Mouse (Mus musculus): ENCODE measurements at regions not wholly inside any gene's neighbourhood (a gene's known extent, or its start where the extent isn't known, plus 50 kb on each side); places are given as distances from the start of the nearest gene placed in this dataset.

DNA sequence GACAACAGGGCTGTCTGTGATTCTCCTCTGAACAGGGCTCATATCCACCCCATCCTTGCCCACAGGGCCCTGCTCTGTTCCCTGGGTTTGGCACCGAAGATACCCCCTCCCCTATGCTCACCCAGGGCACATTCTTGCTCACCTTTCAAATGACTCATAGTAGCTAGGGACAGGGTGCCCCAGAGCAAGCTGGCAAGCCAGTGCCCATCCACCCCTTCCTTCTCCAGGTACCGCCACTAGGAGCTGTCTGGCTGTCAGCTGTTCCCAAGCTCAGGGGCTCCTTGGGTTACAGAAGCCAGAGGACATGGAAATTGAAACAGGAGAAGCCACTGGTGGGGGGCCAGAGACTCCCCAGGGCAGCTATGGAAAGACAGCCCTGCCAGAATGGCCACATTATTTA, 216.4 kb downstream of the Ly86 start:
- Histone ChIP-seq H3K27me3 (ENCODE audit: control insufficient read depth, insufficient read depth, low read depth, low read length) (no peaks in the 10 kb centered on the region), H3K4me1 (ENCODE audit: control insufficient read depth, low read depth, low read length) (no peaks in the 10 kb centered on the region; the same call in 1 of the 2 replicates), H3K27ac (ENCODE audit: low read length) (no peak overlapping the region), H3K9ac (ENCODE audit: low read depth, low read length) (no peak overlapping the region), H3K9me3 (replicated peaks; ENCODE audit: control insufficient read depth, low read length) (no peaks in the 10 kb centered on the region), H3K4me2 (ENCODE audit: low read depth, low read length) (no peak overlapping the region), H3K4me3 (ENCODE audit: low read depth, low read length) (no peak overlapping the region), H3K36me3 (ENCODE audit: control insufficient read depth, insufficient read depth) (no peaks in the 10 kb centered on the region)
- no peak for ATAC-seq (ENCODE audit: low read depth)
- WGBS (ENCODE audit: insufficient replicate concordance), result 45% methylated on average over 2 of the region's 2 CpGs

DNA sequence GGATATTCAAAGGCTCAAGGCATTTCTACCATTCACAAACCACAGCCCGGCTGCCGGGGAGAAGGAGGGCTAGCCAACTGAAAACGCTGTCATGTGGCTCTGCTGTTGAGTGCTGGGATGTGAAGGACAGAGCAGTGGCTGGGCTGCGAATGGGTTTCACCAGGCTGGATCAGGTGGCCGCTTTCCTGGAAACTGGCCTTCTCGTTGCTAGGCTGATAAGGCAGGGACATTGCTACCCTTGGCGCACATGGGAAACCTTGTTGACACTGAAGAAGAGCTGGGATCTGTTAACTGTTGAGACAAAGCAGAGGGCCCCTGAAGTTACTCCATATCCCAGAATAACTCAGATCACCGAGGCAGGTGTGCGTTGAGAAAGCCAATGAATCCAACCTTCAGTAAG, 216.1 kb upstream of the Rreb1 start:
- 50% methylated on average over 9 of the region's 9 CpGs for WGBS (ENCODE audit: insufficient replicate concordance)
- H3K27me3 ChIP-seq (ENCODE audit: control insufficient read depth, insufficient read depth, low read depth, low read length), result no peaks in the 10 kb centered on the region
- H3K9ac ChIP-seq (ENCODE audit: low read depth, low read length), result no peak overlapping the region
- H3K4me1 ChIP-seq (ENCODE audit: control insufficient read depth, low read depth, low read length), result no peaks in the 10 kb centered on the region; the same call in 1 of the 2 replicates
- ATAC-seq (ENCODE audit: low read depth), result peak; percentile 9; the same call in 1 of the 2 replicates
- no peak overlapping the region for H3K4me3 ChIP-seq (ENCODE audit: low read depth, low read length)
- peak overlapping the region; percentile 68 for H3K27ac ChIP-seq (ENCODE audit: low read length)
- H3K9me3 ChIP-seq (replicated peaks; ENCODE audit: control insufficient read depth, low read length), result no peaks in the 10 kb centered on the region
- H3K4me2 ChIP-seq (ENCODE audit: low read depth, low read length), result no peak overlapping the region
- no peaks in the 10 kb centered on the region for H3K36me3 ChIP-seq (ENCODE audit: control insufficient read depth, insufficient read depth)

DNA sequence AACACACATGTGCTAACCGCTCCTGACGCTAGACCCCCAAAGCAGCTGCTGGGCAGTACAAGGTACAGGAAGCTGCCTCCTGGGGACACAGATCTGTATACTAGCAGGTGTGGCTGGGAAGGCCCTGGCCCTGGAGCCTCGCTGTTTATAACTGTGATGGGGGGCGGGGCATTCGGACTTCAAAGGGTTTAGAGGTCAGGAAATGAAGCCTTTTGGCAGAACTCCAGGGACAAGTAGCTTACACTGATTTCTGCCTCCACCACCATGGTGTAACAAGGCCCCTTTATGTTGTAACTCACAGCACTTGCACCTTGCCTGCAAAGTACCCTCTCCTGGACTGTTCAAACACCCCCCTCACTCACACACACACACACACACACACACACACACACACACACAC, 215.5 kb upstream of the Rreb1 start:
- Histone ChIP-seq H3K4me1 (ENCODE audit: control insufficient read depth, low read depth, low read length) (no peaks in the 10 kb centered on the region; the same call in 1 of the 2 replicates), H3K9me3 (replicated peaks; ENCODE audit: control insufficient read depth, low read length) (no peaks in the 10 kb centered on the region), H3K9ac (ENCODE audit: low read depth, low read length) (no peak overlapping the region), H3K27me3 (ENCODE audit: control insufficient read depth, insufficient read depth, low read depth, low read length) (no peaks in the 10 kb centered on the region), H3K4me3 (ENCODE audit: low read depth, low read length) (no peak overlapping the region), H3K36me3 (ENCODE audit: control insufficient read depth, insufficient read depth) (no peaks in the 10 kb centered on the region), H3K27ac (ENCODE audit: low read length) (peak overlapping the region; percentile 68), H3K4me2 (ENCODE audit: low read depth, low read length) (no peak overlapping the region)
- ATAC-seq (ENCODE audit: low read depth), result peak; percentile 91
- WGBS (ENCODE audit: insufficient replicate concordance), result 29% methylated on average over 5 of the region's 5 CpGs

DNA sequence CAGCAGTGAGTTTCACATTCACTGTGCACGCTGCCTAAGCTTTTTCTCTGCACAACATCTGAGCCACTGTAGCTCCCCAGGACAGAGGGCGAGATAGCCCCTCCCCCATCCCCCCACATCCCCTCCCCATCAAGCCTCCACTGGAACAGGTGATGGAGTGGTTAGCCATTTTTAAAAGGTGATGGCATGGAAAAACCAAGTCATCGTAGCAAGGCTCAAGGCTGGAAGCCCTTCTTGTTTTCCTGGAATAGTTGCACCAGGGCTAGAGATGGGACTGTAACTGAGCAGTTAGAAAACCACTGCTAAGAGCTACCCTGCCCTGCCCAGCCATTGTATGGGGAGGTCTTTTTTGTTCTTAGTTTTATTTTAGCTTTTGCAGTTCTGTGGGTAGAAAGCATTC, 209.1 kb upstream of the Rreb1 start:
- Histone ChIP-seq H3K4me2 (ENCODE audit: low read depth, low read length) (no peak overlapping the region), H3K9me3 (replicated peaks; ENCODE audit: control insufficient read depth, low read length) (no peaks in the 10 kb centered on the region), H3K27me3 (ENCODE audit: control insufficient read depth, insufficient read depth, low read depth, low read length) (no peaks in the 10 kb centered on the region), H3K27ac (ENCODE audit: low read length) (no peak overlapping the region), H3K4me1 (ENCODE audit: control insufficient read depth, low read depth, low read length) (no peaks in the 10 kb centered on the region), H3K4me3 (ENCODE audit: low read depth, low read length) (no peak overlapping the region), H3K36me3 (ENCODE audit: control insufficient read depth, insufficient read depth) (no peaks in the 10 kb centered on the region), H3K9ac (ENCODE audit: low read depth, low read length) (no peak overlapping the region)
- no peak for ATAC-seq (ENCODE audit: low read depth)
- WGBS (ENCODE audit: insufficient replicate concordance), result 57% methylated on average over 3 of the region's 3 CpGs

DNA sequence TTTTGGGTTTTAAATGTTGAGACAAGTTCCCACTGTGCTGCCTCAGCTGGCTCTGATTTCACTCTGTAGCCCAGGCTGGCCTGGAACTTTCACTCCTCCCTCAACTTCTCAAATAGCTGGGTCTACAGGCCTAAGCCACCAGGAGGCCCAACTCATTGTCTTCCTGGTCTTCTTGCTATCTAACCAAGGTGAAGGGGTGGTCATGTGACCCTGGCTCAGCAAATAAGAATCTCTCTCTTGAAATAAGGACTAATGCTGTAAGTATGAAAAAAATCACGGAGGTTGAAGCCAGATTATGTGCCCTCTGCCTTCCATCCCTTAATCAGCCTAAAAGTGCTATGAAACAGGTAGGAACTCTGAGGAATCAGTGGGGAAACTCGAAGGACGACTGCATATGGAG, 208.7 kb upstream of the Rreb1 start:
- Histone ChIP-seq H3K27ac (ENCODE audit: low read length) (no peak overlapping the region), H3K27me3 (ENCODE audit: control insufficient read depth, insufficient read depth, low read depth, low read length) (no peaks in the 10 kb centered on the region), H3K4me1 (ENCODE audit: control insufficient read depth, low read depth, low read length) (no peaks in the 10 kb centered on the region), H3K4me3 (ENCODE audit: low read depth, low read length) (no peak overlapping the region), H3K36me3 (ENCODE audit: control insufficient read depth, insufficient read depth) (no peaks in the 10 kb centered on the region), H3K4me2 (ENCODE audit: low read depth, low read length) (no peak overlapping the region), H3K9ac (ENCODE audit: low read depth, low read length) (no peak overlapping the region), H3K9me3 (replicated peaks; ENCODE audit: control insufficient read depth, low read length) (no peaks in the 10 kb centered on the region)
- WGBS (ENCODE audit: insufficient replicate concordance), result 65% methylated on average over 3 of the region's 3 CpGs
- ATAC-seq (ENCODE audit: low read depth), result no peak

DNA sequence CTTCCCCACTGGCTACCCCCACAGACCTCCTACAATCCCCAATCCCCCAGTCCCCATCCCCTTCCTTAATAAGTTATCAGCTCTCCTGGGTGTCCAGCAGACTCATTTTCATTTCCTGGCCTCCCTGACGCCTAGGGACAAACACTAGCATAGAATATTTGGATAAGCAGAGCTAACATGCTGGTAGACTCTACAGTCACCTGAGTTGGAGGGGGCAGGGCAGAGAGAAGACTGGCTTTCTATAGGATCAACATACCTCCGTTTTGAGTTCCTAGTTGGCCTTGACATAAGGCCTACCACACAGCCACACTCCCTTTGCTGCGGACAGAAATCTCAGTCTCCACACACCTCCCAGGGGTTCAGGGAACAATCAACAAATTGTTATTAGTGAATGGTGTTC, 205.2 kb upstream of the Rreb1 start:
- H3K4me2 ChIP-seq (ENCODE audit: low read depth, low read length), result no peak overlapping the region
- no peak overlapping the region for H3K9ac ChIP-seq (ENCODE audit: low read depth, low read length)
- H3K36me3 ChIP-seq (ENCODE audit: control insufficient read depth, insufficient read depth), result no peaks in the 10 kb centered on the region
- no peaks in the 10 kb centered on the region for H3K9me3 ChIP-seq (replicated peaks; ENCODE audit: control insufficient read depth, low read length)
- no peak for ATAC-seq (ENCODE audit: low read depth)
- 33% methylated on average over 3 of the region's 3 CpGs for WGBS (ENCODE audit: insufficient replicate concordance)
- no peaks in the 10 kb centered on the region for H3K27me3 ChIP-seq (ENCODE audit: control insufficient read depth, insufficient read depth, low read depth, low read length)
- H3K27ac ChIP-seq (ENCODE audit: low read length), result no peak overlapping the region
- H3K4me3 ChIP-seq (ENCODE audit: low read depth, low read length), result no peak overlapping the region
- no peaks in the 10 kb centered on the region for H3K4me1 ChIP-seq (ENCODE audit: control insufficient read depth, low read depth, low read length)

DNA sequence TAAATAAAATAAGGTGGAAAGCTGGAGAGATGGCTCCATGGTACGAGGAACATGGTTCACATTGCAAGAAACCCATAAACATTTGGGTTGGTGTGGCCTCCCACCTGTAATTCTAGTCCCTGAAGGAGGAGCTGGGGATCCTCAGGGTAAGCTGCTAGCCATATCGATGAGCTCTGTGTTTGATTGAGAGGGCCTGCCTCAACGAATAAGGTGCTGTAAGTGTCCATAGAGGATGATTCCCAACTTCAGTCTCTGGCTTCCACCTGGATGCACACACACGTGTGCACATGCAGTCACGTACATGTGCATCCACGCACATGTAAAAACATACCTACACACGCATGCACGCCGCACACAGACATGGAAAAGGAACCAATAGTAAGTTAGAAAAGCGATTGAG, 199.0 kb upstream of the Rreb1 start:
- no peak overlapping the region for H3K9ac ChIP-seq (ENCODE audit: low read depth, low read length)
- H3K27ac ChIP-seq (ENCODE audit: low read length), result no peak overlapping the region
- H3K4me1 ChIP-seq (ENCODE audit: control insufficient read depth, low read depth, low read length), result no peaks in the 10 kb centered on the region
- no peaks in the 10 kb centered on the region for H3K36me3 ChIP-seq (ENCODE audit: control insufficient read depth, insufficient read depth)
- no peaks in the 10 kb centered on the region for H3K9me3 ChIP-seq (replicated peaks; ENCODE audit: control insufficient read depth, low read length)
- no peak overlapping the region for H3K4me3 ChIP-seq (ENCODE audit: low read depth, low read length)
- no peaks in the 10 kb centered on the region for H3K27me3 ChIP-seq (ENCODE audit: control insufficient read depth, insufficient read depth, low read depth, low read length)
- WGBS (ENCODE audit: insufficient replicate concordance), result 75% methylated on average over 10 of the region's 10 CpGs
- H3K4me2 ChIP-seq (ENCODE audit: low read depth, low read length), result no peak overlapping the region
- no peak for ATAC-seq (ENCODE audit: low read depth)

DNA sequence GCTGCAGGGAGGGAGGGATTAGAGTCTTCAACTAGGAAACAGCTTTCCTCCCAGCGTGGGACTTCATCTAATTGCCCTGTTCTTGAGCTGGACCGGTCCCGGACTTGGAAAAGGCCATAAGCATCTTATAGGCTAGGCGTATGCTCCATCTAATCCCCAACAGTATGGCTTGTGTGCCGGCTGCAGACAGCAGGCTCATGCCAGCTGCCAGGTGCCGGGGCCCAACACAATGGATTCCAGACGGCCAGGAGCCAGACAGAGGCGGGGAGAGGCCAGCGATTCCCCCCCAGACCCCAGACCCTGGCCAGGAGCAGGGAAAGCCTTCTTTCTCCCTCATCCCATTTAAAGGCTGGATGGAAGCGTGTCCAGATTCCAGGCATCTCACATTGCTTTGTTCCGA, 198.4 kb upstream of the Rreb1 start:
- Histone ChIP-seq H3K4me3 (ENCODE audit: low read depth, low read length) (no peak overlapping the region), H3K4me2 (ENCODE audit: low read depth, low read length) (no peak overlapping the region), H3K27me3 (ENCODE audit: control insufficient read depth, insufficient read depth, low read depth, low read length) (no peaks in the 10 kb centered on the region), H3K9me3 (replicated peaks; ENCODE audit: control insufficient read depth, low read length) (no peaks in the 10 kb centered on the region), H3K36me3 (ENCODE audit: control insufficient read depth, insufficient read depth) (no peaks in the 10 kb centered on the region), H3K27ac (ENCODE audit: low read length) (no peak overlapping the region), H3K9ac (ENCODE audit: low read depth, low read length) (no peak overlapping the region), H3K4me1 (ENCODE audit: control insufficient read depth, low read depth, low read length) (no peaks in the 10 kb centered on the region)
- 65% methylated on average over 11 of the region's 11 CpGs for WGBS (ENCODE audit: insufficient replicate concordance)
- no peak for ATAC-seq (ENCODE audit: low read depth)

DNA sequence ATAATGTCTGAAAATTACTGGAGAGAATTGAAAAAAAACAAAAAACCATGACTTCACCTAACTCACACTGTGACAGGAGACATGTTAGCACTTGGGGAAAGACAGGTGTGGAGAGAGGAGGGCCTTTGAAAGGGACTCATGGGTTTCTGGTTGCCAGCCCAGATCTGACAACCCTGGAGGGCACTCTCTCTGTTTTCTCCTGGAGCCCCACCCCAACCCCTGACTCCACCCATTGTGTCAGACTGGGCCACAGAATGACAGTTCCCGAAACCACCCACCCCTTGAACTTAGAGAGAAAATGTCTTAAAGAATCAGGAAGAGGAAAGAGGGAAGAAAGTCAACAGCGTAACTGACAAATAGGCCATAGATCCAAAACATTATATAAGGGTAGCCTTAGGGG, 197.4 kb upstream of the Rreb1 start:
- no peaks in the 10 kb centered on the region for H3K4me1 ChIP-seq (ENCODE audit: control insufficient read depth, low read depth, low read length)
- no peaks in the 10 kb centered on the region for H3K36me3 ChIP-seq (ENCODE audit: control insufficient read depth, insufficient read depth)
- no peak overlapping the region for H3K9ac ChIP-seq (ENCODE audit: low read depth, low read length)
- H3K9me3 ChIP-seq (replicated peaks; ENCODE audit: control insufficient read depth, low read length), result no peaks in the 10 kb centered on the region
- H3K27me3 ChIP-seq (ENCODE audit: control insufficient read depth, insufficient read depth, low read depth, low read length), result no peaks in the 10 kb centered on the region
- H3K27ac ChIP-seq (ENCODE audit: low read length), result no peak overlapping the region
- no peak overlapping the region for H3K4me3 ChIP-seq (ENCODE audit: low read depth, low read length)
- no peak overlapping the region for H3K4me2 ChIP-seq (ENCODE audit: low read depth, low read length)
- 28% methylated on average over 2 of the region's 2 CpGs for WGBS (ENCODE audit: insufficient replicate concordance)
- ATAC-seq (ENCODE audit: low read depth), result no peak

DNA sequence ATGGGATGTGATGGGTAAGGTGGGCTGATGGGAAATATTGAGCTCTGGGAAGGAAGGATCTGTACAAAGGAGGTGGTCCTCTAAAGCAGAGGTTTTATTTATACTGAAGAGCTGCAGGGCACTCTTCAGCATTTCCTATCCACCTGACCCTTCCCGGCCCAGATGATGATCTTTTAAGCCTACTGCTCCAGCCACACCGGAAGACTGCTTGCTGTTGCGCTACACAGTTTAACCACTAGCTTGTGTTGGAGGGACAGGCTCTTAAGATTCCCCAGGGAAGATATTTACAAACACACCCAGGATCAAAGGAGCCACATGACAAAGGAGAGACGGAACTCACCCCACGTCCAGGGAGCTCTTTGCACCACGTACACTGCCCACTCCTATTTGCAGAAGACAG, 196.8 kb upstream of the Rreb1 start:
- Histone ChIP-seq H3K27me3 (ENCODE audit: control insufficient read depth, insufficient read depth, low read depth, low read length) (no peaks in the 10 kb centered on the region), H3K9ac (ENCODE audit: low read depth, low read length) (no peak overlapping the region), H3K4me1 (ENCODE audit: control insufficient read depth, low read depth, low read length) (no peaks in the 10 kb centered on the region), H3K9me3 (replicated peaks; ENCODE audit: control insufficient read depth, low read length) (no peaks in the 10 kb centered on the region), H3K4me2 (ENCODE audit: low read depth, low read length) (no peak overlapping the region), H3K4me3 (ENCODE audit: low read depth, low read length) (no peak overlapping the region), H3K27ac (ENCODE audit: low read length) (no peak overlapping the region), H3K36me3 (ENCODE audit: control insufficient read depth, insufficient read depth) (no peaks in the 10 kb centered on the region)
- WGBS (ENCODE audit: insufficient replicate concordance), result 48% methylated on average over 6 of the region's 6 CpGs
- ATAC-seq (ENCODE audit: low read depth), result no peak

Measured in liver, embryonic 16.5 days (tissue).